Mouse (Mus musculus): ENCODE data around the gene Dmp1. TPM values are rescaled to one million over a fixed set of nuclear protein-coding genes. Genes with fewer than 3 reads are reported as not detected.

Dmp1 gene
- polyA plus RNA-seq, 2 experiments: 3.0 to 5.8 TPM

DNA sequence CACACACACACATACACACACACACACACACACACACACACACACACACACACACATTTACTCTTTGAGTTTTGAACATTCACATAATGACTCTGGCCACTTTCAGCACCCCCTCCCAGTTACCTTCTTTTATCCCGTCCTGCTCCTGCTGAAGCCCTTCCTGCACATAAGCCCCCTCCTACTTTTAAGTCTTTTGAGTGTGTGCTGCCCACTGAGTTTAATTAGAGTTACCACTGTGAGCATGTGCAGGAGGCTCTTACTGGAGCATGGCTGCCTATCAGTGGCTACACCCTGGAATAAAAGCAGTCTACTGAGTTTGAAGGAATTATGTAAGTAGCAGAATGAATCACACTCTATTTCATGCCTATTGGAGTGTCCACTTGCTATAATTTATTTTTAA is 26.1 kb downstream of the Dmp1 start:
- no peak overlapping the region for H3K27ac ChIP-seq (replicated peaks; ENCODE audit: low read depth, low read length)
- H3K4me2 ChIP-seq (replicated peaks; ENCODE audit: low read depth, low read length, severe bottlenecking): no peak overlapping the region
- H3K9me3 ChIP-seq (ENCODE audit: control insufficient read depth, low read length): no peaks in the 10 kb centered on the region
- ATAC-seq (ENCODE audit: low FRiP score, low read depth) (no peak), DNase-seq (ENCODE audit: low spot score) (no peak)
- no peak for TF ChIP-seq POLR2A (IDR thresholded peaks at IDR 0.05; ENCODE audit: borderline replicate concordance, extremely low read depth, insufficient read depth, insufficient read length)
- H3K27me3 ChIP-seq (ENCODE audit: control insufficient read depth, insufficient read depth, low read length): no peaks in the 10 kb centered on the region
- no peaks in the 10 kb centered on the region for H3K36me3 ChIP-seq (ENCODE audit: control insufficient read depth, insufficient read depth, low read length)
- no peaks in the 10 kb centered on the region for H3K4me1 ChIP-seq (ENCODE audit: control insufficient read depth, insufficient read depth, low read length)
- H3K9ac ChIP-seq (ENCODE audit: low read depth, low read length, severe bottlenecking): no peak overlapping the region
- no peak overlapping the region for H3K4me3 ChIP-seq (replicated peaks; ENCODE audit: low read length)
- WGBS: 8% methylated on average over 1 of the region's 1 CpGs

DNA sequence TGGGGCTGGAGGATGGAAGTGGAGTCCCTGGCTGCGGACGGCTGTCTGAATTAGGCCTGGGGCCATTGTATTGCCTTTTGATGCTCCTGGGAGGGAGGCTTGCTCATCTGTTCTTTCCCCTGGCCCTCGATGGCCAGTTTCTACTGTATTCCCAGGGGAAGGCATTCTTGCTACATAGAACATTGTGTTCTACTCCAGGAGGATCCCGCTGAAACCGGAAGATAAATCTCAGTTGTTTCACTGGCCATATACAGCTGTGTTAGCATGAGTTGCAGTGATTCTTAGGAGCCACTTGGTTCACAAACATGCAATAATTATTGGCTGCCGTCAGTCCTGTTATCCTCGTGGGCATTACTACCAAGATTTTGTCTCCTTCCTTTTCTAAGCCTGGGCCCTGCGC is 34.3 kb downstream of the Dmp1 start:
- no peak overlapping the region for H3K4me3 ChIP-seq (replicated peaks; ENCODE audit: low read length)
- DNase-seq (ENCODE audit: low spot score) (no peak), ATAC-seq (ENCODE audit: low FRiP score, low read depth) (no peak)
- 72% methylated on average over 8 of the region's 8 CpGs for WGBS
- no peak for TF ChIP-seq POLR2A (IDR thresholded peaks at IDR 0.05; ENCODE audit: borderline replicate concordance, extremely low read depth, insufficient read depth, insufficient read length)
- no peaks in the 10 kb centered on the region for H3K36me3 ChIP-seq (ENCODE audit: control insufficient read depth, insufficient read depth, low read length)
- H3K27me3 ChIP-seq (ENCODE audit: control insufficient read depth, insufficient read depth, low read length): no peaks in the 10 kb centered on the region
- no peaks in the 10 kb centered on the region for H3K9me3 ChIP-seq (ENCODE audit: control insufficient read depth, low read length)
- no peaks in the 10 kb centered on the region for H3K4me1 ChIP-seq (ENCODE audit: control insufficient read depth, insufficient read depth, low read length)
- no peak overlapping the region for H3K27ac ChIP-seq (replicated peaks; ENCODE audit: low read depth, low read length)
- H3K4me2 ChIP-seq (replicated peaks; ENCODE audit: low read depth, low read length, severe bottlenecking): no peak overlapping the region
- no peak overlapping the region for H3K9ac ChIP-seq (ENCODE audit: low read depth, low read length, severe bottlenecking)

DNA sequence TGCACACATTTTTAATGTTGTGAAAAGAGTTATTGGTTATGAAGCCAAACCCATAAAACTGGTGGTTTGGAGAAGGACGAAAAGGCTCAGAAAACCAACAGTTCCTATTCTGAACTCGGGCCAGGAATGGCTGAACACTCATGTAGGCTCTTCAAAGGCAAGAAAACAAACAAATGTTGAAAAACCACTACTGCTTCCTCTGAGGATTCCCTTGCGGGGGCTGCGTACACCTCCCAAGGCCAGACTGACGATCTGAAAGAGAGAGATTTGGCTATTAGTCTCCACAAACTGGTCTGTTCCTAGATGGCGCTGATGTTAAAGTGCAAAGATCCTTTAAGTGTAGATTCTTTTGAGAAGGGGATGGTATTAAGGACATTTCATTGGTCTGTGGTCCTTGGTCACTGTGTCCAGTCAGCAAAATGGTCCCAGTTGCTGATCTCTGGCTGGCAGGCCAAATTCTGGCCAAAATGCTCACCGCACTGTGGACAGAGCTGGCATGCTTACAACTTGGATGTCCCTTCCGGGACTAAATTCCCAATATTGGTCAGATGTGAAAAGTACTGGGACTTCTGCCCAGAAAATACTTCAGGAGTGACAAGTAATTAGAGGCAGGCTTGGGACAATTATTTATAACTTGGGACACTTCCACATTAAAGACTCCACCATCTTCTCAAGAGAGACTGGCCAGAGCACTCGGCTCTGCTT is 37.4 kb downstream of the Dmp1 start:
- WGBS: 81% methylated on average over 9 of the region's 9 CpGs
- DNase-seq (ENCODE audit: low spot score): no peak

DNA sequence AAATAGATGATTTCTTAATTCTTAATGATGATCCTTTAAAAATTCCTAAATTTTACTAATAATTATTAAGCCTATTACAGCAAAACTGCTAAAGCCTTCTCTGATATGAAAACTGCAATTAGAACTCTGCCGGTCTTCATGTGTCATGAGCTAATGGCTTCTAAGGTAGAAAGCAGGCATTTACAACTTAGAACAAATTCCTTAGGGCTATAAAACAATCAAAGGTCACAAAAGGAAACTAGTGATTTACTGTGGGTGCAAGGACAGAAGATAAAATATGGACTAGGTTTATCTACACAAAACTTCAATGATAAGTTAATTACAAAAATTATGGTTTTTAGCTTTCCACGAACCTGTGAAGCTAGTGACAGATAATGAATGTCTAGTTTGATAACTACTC is 41.8 kb downstream of the Dmp1 start:
- Histone ChIP-seq H3K27ac (replicated peaks; ENCODE audit: low read depth, low read length) (no peak overlapping the region), H3K27me3 (ENCODE audit: control insufficient read depth, insufficient read depth, low read length) (no peaks in the 10 kb centered on the region), H3K4me1 (ENCODE audit: control insufficient read depth, insufficient read depth, low read length) (no peaks in the 10 kb centered on the region), H3K4me3 (replicated peaks; ENCODE audit: low read length) (no peak overlapping the region), H3K9ac (ENCODE audit: low read depth, low read length, severe bottlenecking) (no peak overlapping the region), H3K36me3 (ENCODE audit: control insufficient read depth, insufficient read depth, low read length) (no peaks in the 10 kb centered on the region), H3K9me3 (ENCODE audit: control insufficient read depth, low read length) (no peaks in the 10 kb centered on the region), H3K4me2 (replicated peaks; ENCODE audit: low read depth, low read length, severe bottlenecking) (no peak overlapping the region)
- ATAC-seq (ENCODE audit: low FRiP score, low read depth) (no peak), DNase-seq (ENCODE audit: low spot score) (no peak)
- TF ChIP-seq POLR2A (IDR thresholded peaks at IDR 0.05; ENCODE audit: borderline replicate concordance, extremely low read depth, insufficient read depth, insufficient read length): no peak
- 32% methylated on average over 2 of the region's 2 CpGs for WGBS

More for the DNA sequence above, 37.4 kb downstream of the Dmp1 start:
- TF ChIP-seq POLR2A (IDR thresholded peaks at IDR 0.05; ENCODE audit: borderline replicate concordance, extremely low read depth, insufficient read depth, insufficient read length): no peak
- Histone ChIP-seq H3K4me3 (replicated peaks; ENCODE audit: low read length) (no peak overlapping the region), H3K4me1 (ENCODE audit: control insufficient read depth, insufficient read depth, low read length) (no peaks in the 10 kb centered on the region), H3K9ac (ENCODE audit: low read depth, low read length, severe bottlenecking) (no peak overlapping the region), H3K36me3 (ENCODE audit: control insufficient read depth, insufficient read depth, low read length) (no peaks in the 10 kb centered on the region), H3K4me2 (replicated peaks; ENCODE audit: low read depth, low read length, severe bottlenecking) (no peak overlapping the region), H3K9me3 (ENCODE audit: control insufficient read depth, low read length) (no peaks in the 10 kb centered on the region), H3K27me3 (ENCODE audit: control insufficient read depth, insufficient read depth, low read length) (no peaks in the 10 kb centered on the region), H3K27ac (replicated peaks; ENCODE audit: low read depth, low read length) (no peak overlapping the region)
- ATAC-seq (ENCODE audit: low FRiP score, low read depth): no peak

DNA sequence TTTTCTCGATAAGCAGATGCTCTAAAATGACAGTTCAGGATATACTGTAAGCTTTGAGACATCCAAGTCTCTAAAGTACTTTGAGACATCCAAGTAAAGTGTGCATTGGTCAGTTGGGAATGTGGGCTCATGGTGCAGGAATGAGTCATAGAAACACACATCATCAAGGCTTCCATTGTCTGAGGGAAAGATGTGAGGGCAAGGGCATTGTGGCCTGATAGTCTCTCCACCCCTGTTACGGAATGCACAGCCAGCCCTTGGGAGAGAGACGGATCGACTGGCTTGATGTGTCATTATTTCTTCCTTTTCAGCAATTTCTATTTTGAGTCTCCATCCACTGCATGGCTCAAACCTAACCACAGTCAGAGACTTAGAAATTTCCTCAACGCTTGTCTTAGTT is 49.4 kb downstream of the Dmp1 start:
- TF ChIP-seq POLR2A (IDR thresholded peaks at IDR 0.05; ENCODE audit: borderline replicate concordance, extremely low read depth, insufficient read depth, insufficient read length): no peak
- Histone ChIP-seq H3K9ac (ENCODE audit: low read depth, low read length, severe bottlenecking) (no peak overlapping the region), H3K27ac (replicated peaks; ENCODE audit: low read depth, low read length) (no peak overlapping the region), H3K4me1 (ENCODE audit: control insufficient read depth, insufficient read depth, low read length) (no peaks in the 10 kb centered on the region), H3K4me2 (replicated peaks; ENCODE audit: low read depth, low read length, severe bottlenecking) (no peak overlapping the region), H3K4me3 (replicated peaks; ENCODE audit: low read length) (no peak overlapping the region), H3K9me3 (ENCODE audit: control insufficient read depth, low read length) (no peaks in the 10 kb centered on the region), H3K36me3 (ENCODE audit: control insufficient read depth, insufficient read depth, low read length) (no peaks in the 10 kb centered on the region), H3K27me3 (ENCODE audit: control insufficient read depth, insufficient read depth, low read length) (no peaks in the 10 kb centered on the region)
- WGBS: 82% methylated on average over 5 of the region's 5 CpGs
- DNase-seq (ENCODE audit: low spot score) (no peak), ATAC-seq (ENCODE audit: low FRiP score, low read depth) (no peak)
